In the genomic region with DNA sequence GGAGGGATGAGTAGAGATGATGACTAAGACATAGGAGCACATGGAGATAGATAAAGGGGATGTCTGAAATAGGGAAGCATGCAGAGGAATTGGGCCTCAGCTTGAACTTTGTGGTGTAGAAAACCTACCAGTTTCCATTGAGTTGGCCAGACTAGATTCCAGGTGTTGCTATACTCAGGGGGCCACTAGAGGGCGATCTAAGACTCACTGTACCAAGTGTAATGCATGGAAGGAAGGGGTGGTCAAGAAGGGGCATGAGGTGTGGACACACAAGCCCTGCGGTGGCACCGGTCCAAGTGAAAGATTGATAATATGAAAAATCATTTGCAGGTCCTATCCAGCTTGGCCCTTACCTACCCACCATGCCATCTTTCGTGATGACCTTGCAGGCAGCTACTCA, we compare ENCODE assay signal across 9 mouse cellular contexts. TPM values are rescaled to one million over a fixed set of nuclear protein-coding genes. Genes with fewer than 3 reads are reported as not detected.
DNase-seq lines count a peak whose midpoint lies in the region; ATAC-seq and TF ChIP-seq lines count a peak whose summit lies in the region.
"Had no signal": no experiment of that assay in that cellular context is flagged by ENCODE, and none has a peak within 500 bp of the region (broad histone marks: within the 10 kb centered on the region; RNA-seq: fewer than 3 reads in every experiment).

No protein-coding gene starts in this region.

- no peak overlapping the region for H3K27ac ChIP-seq in kidney, adult 2 months (ENCODE audit: insufficient read depth, low read depth, low read length)
- no peak overlapping the region for H3K27ac ChIP-seq in kidney, embryonic 16.5 days (ENCODE audit: low read length)
- H3K27ac ChIP-seq in embryonic facial prominence, embryonic 11.5 days (replicated peaks; ENCODE audit: low read depth, low read length): no peak overlapping the region
- no peak overlapping the region for H3K27ac ChIP-seq in kidney, postnatal 0 days
- no peak overlapping the region for H3K27ac ChIP-seq in liver, embryonic 13.5 days

- no peak for ATAC-seq in kidney, embryonic 16.5 days (ENCODE audit: low FRiP score, low TSS enrichment)
- ATAC-seq in embryonic facial prominence, embryonic 11.5 days (replicated peaks; ENCODE audit: insufficient number of reproducible peaks, low FRiP score, low TSS enrichment, low read depth): no peak
- ATAC-seq in kidney, postnatal 0 days (replicated peaks; ENCODE audit: low FRiP score, low read depth): no peak
- ATAC-seq in liver, embryonic 13.5 days (ENCODE audit: low read depth): no peak

- H3K9me3 ChIP-seq in kidney, embryonic 16.5 days (ENCODE audit: low read length): no peaks in the 10 kb centered on the region
- no peaks in the 10 kb centered on the region for H3K9me3 ChIP-seq in embryonic facial prominence, embryonic 11.5 days (replicated peaks; ENCODE audit: control insufficient read depth, low read length)
- H3K9me3 ChIP-seq in kidney, postnatal 0 days (replicated peaks; ENCODE audit: low read length): no peaks in the 10 kb centered on the region
- no peaks in the 10 kb centered on the region for H3K9me3 ChIP-seq in liver, embryonic 13.5 days (replicated peaks)

- WGBS in kidney, adult 2 months: 41% methylated on average over 4 of the region's 4 CpGs
- WGBS in kidney, embryonic 16.5 days: 42% methylated on average over 4 of the region's 4 CpGs
- WGBS in embryonic facial prominence, embryonic 11.5 days: 49% methylated on average over 4 of the region's 4 CpGs
- WGBS in kidney, postnatal 0 days: 46% methylated on average over 4 of the region's 4 CpGs
- WGBS in liver, embryonic 13.5 days (ENCODE audit: insufficient replicate concordance): 36% methylated on average over 4 of the region's 4 CpGs

- H3K27me3 ChIP-seq in kidney, adult 2 months (replicated peaks; ENCODE audit: control insufficient read depth, insufficient read depth, low read length): no peaks in the 10 kb centered on the region
- H3K27me3 ChIP-seq in kidney, embryonic 16.5 days (ENCODE audit: insufficient read depth, low read length): no peaks in the 10 kb centered on the region
- no peaks in the 10 kb centered on the region for H3K27me3 ChIP-seq in embryonic facial prominence, embryonic 11.5 days (ENCODE audit: control insufficient read depth, insufficient read depth, low read length)
- no peaks in the 10 kb centered on the region for H3K27me3 ChIP-seq in kidney, postnatal 0 days (ENCODE audit: insufficient read depth, low read length)
- 0 out of 2 replicates have a peak, but pooled peaks cover 10% of the 10 kb centered on the region for H3K27me3 ChIP-seq in liver, embryonic 13.5 days

- peak; percentile 78 for TF ChIP-seq CTCF in kidney, adult 2 months (conservative IDR thresholded peaks at IDR 0.05; ENCODE audit: insufficient read depth, insufficient read length, low read depth, low read length)
- TF ChIP-seq CTCF in kidney, postnatal 0 days (IDR thresholded peaks at IDR 0.05; ENCODE audit: low read depth): peak; percentile 92

- TF ChIP-seq POLR2A in kidney, adult 2 months (IDR thresholded peaks at IDR 0.05; ENCODE audit: low read depth, low read length): no peak

- no peak overlapping the region for H3K4me3 ChIP-seq in kidney, adult 2 months (ENCODE audit: insufficient read depth, low read depth, low read length)
- no peak overlapping the region for H3K4me3 ChIP-seq in kidney, embryonic 16.5 days (ENCODE audit: low read length)
- H3K4me3 ChIP-seq in embryonic facial prominence, embryonic 11.5 days (ENCODE audit: low read depth, low read length): no peak overlapping the region
- H3K4me3 ChIP-seq in kidney, postnatal 0 days (replicated peaks; ENCODE audit: low read depth, low read length): no peak overlapping the region
- no peak overlapping the region for H3K4me3 ChIP-seq in liver, embryonic 13.5 days (replicated peaks)

- DNase-seq in kidney, adult 2 months: peak; percentile 71
- DNase-seq in adrenal gland, postnatal 25 days: peak; percentile 65
- DNase-seq in embryonic facial prominence, embryonic 11.5 days (ENCODE audit: low spot score): peak; percentile 75
- peak; percentile 82 for DNase-seq in kidney, postnatal 0 days (ENCODE audit: low spot score)
- peak; percentile 61 for DNase-seq in liver, embryonic 13.5 days
- peak; percentile 56 for DNase-seq in retina, postnatal 7 days (ENCODE audit: low read depth, low spot score)
- peak; percentile 80 for DNase-seq in urinary bladder, postnatal 14 days (ENCODE audit: low spot score)

- no peaks in the 10 kb centered on the region for H3K4me1 ChIP-seq in kidney, adult 2 months (ENCODE audit: control insufficient read depth, insufficient read depth, low read length)
- peaks cover 15% of the 10 kb centered on the region for H3K4me1 ChIP-seq in kidney, embryonic 16.5 days (ENCODE audit: insufficient read depth, low read length)
- no peaks in the 10 kb centered on the region; the same call in 1 of the 2 replicates for H3K4me1 ChIP-seq in embryonic facial prominence, embryonic 11.5 days (ENCODE audit: control insufficient read depth, insufficient read depth, low read length)
- no peaks in the 10 kb centered on the region; the same call in 1 of the 2 replicates for H3K4me1 ChIP-seq in kidney, postnatal 0 days (replicated peaks; ENCODE audit: insufficient read depth, low read length)
- H3K4me1 ChIP-seq in liver, embryonic 13.5 days (replicated peaks): peaks cover 27% of the 10 kb centered on the region

- H3K4me2 ChIP-seq in kidney, embryonic 16.5 days (replicated peaks; ENCODE audit: low read depth, low read length): no peak overlapping the region
- H3K4me2 ChIP-seq in embryonic facial prominence, embryonic 11.5 days (ENCODE audit: low read depth, low read length): no peak overlapping the region
- H3K4me2 ChIP-seq in kidney, postnatal 0 days (ENCODE audit: low read length): no peak overlapping the region
- no peak overlapping the region for H3K4me2 ChIP-seq in liver, embryonic 13.5 days

- no peaks in the 10 kb centered on the region for H3K36me3 ChIP-seq in kidney, adult 2 months (ENCODE audit: control insufficient read depth, insufficient read depth, low read length)
- H3K36me3 ChIP-seq in kidney, embryonic 16.5 days (ENCODE audit: insufficient read depth, low read length): peaks cover 27% of the 10 kb centered on the region
- H3K36me3 ChIP-seq in embryonic facial prominence, embryonic 11.5 days (replicated peaks; ENCODE audit: control insufficient read depth, insufficient read depth, low read depth, low read length): no peaks in the 10 kb centered on the region; the same call in 1 of the 2 replicates
- peaks cover 6% of the 10 kb centered on the region for H3K36me3 ChIP-seq in kidney, postnatal 0 days (ENCODE audit: insufficient read depth, low read length)
- H3K36me3 ChIP-seq in liver, embryonic 13.5 days: peaks cover 33% of the 10 kb centered on the region

- no peak overlapping the region for H3K9ac ChIP-seq in kidney, embryonic 16.5 days (replicated peaks; ENCODE audit: low read length)
- no peak overlapping the region for H3K9ac ChIP-seq in embryonic facial prominence, embryonic 11.5 days (replicated peaks; ENCODE audit: low read length)
- no peak overlapping the region for H3K9ac ChIP-seq in kidney, postnatal 0 days (ENCODE audit: low read depth, low read length)
- no peak overlapping the region for H3K9ac ChIP-seq in liver, embryonic 13.5 days

RNA-seq across cellular contexts. Expression of a gene that starts 3.2 kb away (rescaled TPM):
- 8.2 and 9.8 TPM in 2 replicates for polyA plus RNA-seq in kidney, adult 2 months (2012; rRNA removed)
- 49.9 and 52.4 TPM in 2 replicates for polyA plus RNA-seq in kidney, embryonic 16.5 days (2015; fragmentation: Nextera tagmentation; extraction: Ambion mirVana)
- total RNA-seq in adrenal gland, postnatal 25 days (2021): 25.6 and 29.0 TPM in 2 replicates
- polyA plus RNA-seq in embryonic facial prominence, embryonic 11.5 days (2014; fragmentation: Nextera tagmentation; extraction: Ambion mirVana): 82.4 and 90.9 TPM in 2 replicates
- 61.0 and 61.6 TPM in 2 replicates for polyA plus RNA-seq in kidney, postnatal 0 days (2015; fragmentation: Nextera tagmentation; extraction: Ambion mirVana)
- 10.5 and 14.0 TPM in 2 replicates for polyA plus RNA-seq in liver, embryonic 13.5 days (2015; fragmentation: Nextera tagmentation; extraction: Ambion mirVana)

RNA-seq across cellular contexts. Expression of a gene that starts 15.3 kb away (rescaled TPM):
- polyA plus RNA-seq in kidney, adult 2 months (2012; rRNA removed): 9.4 and 10.2 TPM in 2 replicates
- 14.9 and 15.6 TPM in 2 replicates for polyA plus RNA-seq in kidney, embryonic 16.5 days (2015; fragmentation: Nextera tagmentation; extraction: Ambion mirVana)
- 27.6 and 27.7 TPM in 2 replicates for total RNA-seq in adrenal gland, postnatal 25 days (2021)
- 6.6 and 8.7 TPM in 2 replicates for polyA plus RNA-seq in embryonic facial prominence, embryonic 11.5 days (2014; fragmentation: Nextera tagmentation; extraction: Ambion mirVana)
- 8.1 and 9.8 TPM in 2 replicates for polyA plus RNA-seq in kidney, postnatal 0 days (2015; fragmentation: Nextera tagmentation; extraction: Ambion mirVana)
- polyA plus RNA-seq in liver, embryonic 13.5 days (2015; fragmentation: Nextera tagmentation; extraction: Ambion mirVana): 6.9 and 8.3 TPM in 2 replicates

RNA-seq across cellular contexts. Expression of a gene that starts 28.7 kb away (rescaled TPM):
- 31.0 and 34.3 TPM in 2 replicates for polyA plus RNA-seq in kidney, adult 2 months (2012; rRNA removed)
- 24.3 and 28.5 TPM in 2 replicates for polyA plus RNA-seq in kidney, embryonic 16.5 days (2015; fragmentation: Nextera tagmentation; extraction: Ambion mirVana)
- total RNA-seq in adrenal gland, postnatal 25 days (2021): 2.0 and 3.9 TPM in 2 replicates
- 4.1 and 6.7 TPM in 2 replicates for polyA plus RNA-seq in embryonic facial prominence, embryonic 11.5 days (2014; fragmentation: Nextera tagmentation; extraction: Ambion mirVana)
- polyA plus RNA-seq in kidney, postnatal 0 days (2015; fragmentation: Nextera tagmentation; extraction: Ambion mirVana): 21.0 and 21.2 TPM in 2 replicates
- polyA plus RNA-seq in liver, embryonic 13.5 days (2015; fragmentation: Nextera tagmentation; extraction: Ambion mirVana): 6.2 and 7.7 TPM in 2 replicates
- polyA plus RNA-seq: neural tube, embryonic 14.5 days had no signal

RNA-seq across cellular contexts. Expression of a gene that starts 45.3 kb away (rescaled TPM):
- 10.0 and 11.3 TPM in 2 replicates for polyA plus RNA-seq in kidney, adult 2 months (2012; rRNA removed)
- polyA plus RNA-seq in kidney, embryonic 16.5 days (2015; fragmentation: Nextera tagmentation; extraction: Ambion mirVana): 32.2 and 32.4 TPM in 2 replicates
- 28.5 and 30.2 TPM in 2 replicates for total RNA-seq in adrenal gland, postnatal 25 days (2021)
- polyA plus RNA-seq in embryonic facial prominence, embryonic 11.5 days (2014; fragmentation: Nextera tagmentation; extraction: Ambion mirVana): 43.8 and 46.7 TPM in 2 replicates
- polyA plus RNA-seq in kidney, postnatal 0 days (2015; fragmentation: Nextera tagmentation; extraction: Ambion mirVana): 27.4 and 27.6 TPM in 2 replicates
- 15.5 and 16.5 TPM in 2 replicates for polyA plus RNA-seq in liver, embryonic 13.5 days (2015; fragmentation: Nextera tagmentation; extraction: Ambion mirVana)

RNA-seq across cellular contexts. Expression of a gene that starts 45.3 kb away (rescaled TPM):
- 17.3 and 17.7 TPM in 2 replicates for polyA plus RNA-seq in kidney, adult 2 months (2012; rRNA removed)
- 54.8 and 55.3 TPM in 2 replicates for polyA plus RNA-seq in kidney, embryonic 16.5 days (2015; fragmentation: Nextera tagmentation; extraction: Ambion mirVana)
- 28.4 and 31.1 TPM in 2 replicates for total RNA-seq in adrenal gland, postnatal 25 days (2021)
- polyA plus RNA-seq in embryonic facial prominence, embryonic 11.5 days (2014; fragmentation: Nextera tagmentation; extraction: Ambion mirVana): 62.6 and 62.7 TPM in 2 replicates
- 30.1 and 33.1 TPM in 2 replicates for polyA plus RNA-seq in kidney, postnatal 0 days (2015; fragmentation: Nextera tagmentation; extraction: Ambion mirVana)
- 31.3 and 33.0 TPM in 2 replicates for polyA plus RNA-seq in liver, embryonic 13.5 days (2015; fragmentation: Nextera tagmentation; extraction: Ambion mirVana)
